Mouse (Mus musculus): Measurements from ENCODE around the gene Immt. TPM values are rescaled to one million over a fixed set of nuclear protein-coding genes. Genes with fewer than 3 reads are reported as not detected.

Gene Immt
- total and polyA plus RNA-seq, 2 experiments = 34.3 to 100 TPM

Other genes starting within 250 kb of the Immt start
- gene Kdm3a, start 198.3 kb upstream of the Immt start, total RNA-seq (2014; rRNA removed) = 17.6 and 24.0 TPM in 2 replicates
- 2.6 and 4.0 TPM in 2 replicates for gene Kdm3a, start 198.3 kb upstream of the Immt start, polyA plus RNA-seq (2012; rRNA removed)
- gene Reep1, start 123.8 kb upstream of the Immt start, total RNA-seq (2014; rRNA removed) = 0.74 and 0.94 TPM in 2 replicates
- gene Reep1, start 123.8 kb upstream of the Immt start, polyA plus RNA-seq (2012; rRNA removed) = 0.22 and 0.40 TPM in 2 replicates
- 13.5 and 14.4 TPM in 2 replicates for gene Mrpl35, start 4.4 kb upstream of the Immt start, total RNA-seq (2014; rRNA removed)
- gene Mrpl35, start 4.4 kb upstream of the Immt start, polyA plus RNA-seq (2012; rRNA removed) = 8.6 and 9.5 TPM in 2 replicates
- 48.4 and 58.9 TPM in 2 replicates for gene Ptcd3, start 77.4 kb downstream of the Immt start, total RNA-seq (2014; rRNA removed)
- 8.1 and 9.1 TPM in 2 replicates for gene Ptcd3, start 77.4 kb downstream of the Immt start, polyA plus RNA-seq (2012; rRNA removed)
- 9.3 and 15.2 TPM in 2 replicates for gene Polr1a, start 77.7 kb downstream of the Immt start, total RNA-seq (2014; rRNA removed)
- 6.4 and 8.6 TPM in 2 replicates for gene Polr1a, start 77.7 kb downstream of the Immt start, polyA plus RNA-seq (2012; rRNA removed)